In genomic region chr14:76425986-76426530, GRCm38 (mm10) we compare ENCODE assay signal across 21 mouse cellular contexts. TPM values are rescaled to one million over a fixed set of nuclear protein-coding genes. Genes with fewer than 3 reads are reported as not detected.
A peak's percentile ranks its signal among the peaks of the same experiment; 100 is the strongest.
DNase-seq lines count a peak whose midpoint lies in the region; ATAC-seq lines count a peak whose summit lies in the region.
"Had no signal": no experiment of that assay in that cellular context is flagged by ENCODE, and none has a peak within 500 bp of the region (broad histone marks: within the 10 kb centered on the region; RNA-seq: fewer than 3 reads in every experiment).

No protein-coding gene starts in this region.

- no peak for DNase-seq in hindbrain, embryonic 11.5 days (ENCODE audit: low spot score)
- no peak for DNase-seq in neural tube, embryonic 10.5 days (ENCODE audit: extremely low spot score, low spot score)
- peak; percentile 79 for DNase-seq in R1 (ENCODE audit: low read depth, low spot score)
- no peak for DNase-seq in ovary, postnatal 36 days (ENCODE audit: low spot score)
- no peak for DNase-seq in liver, embryonic 11.5 days (ENCODE audit: low spot score)
- DNase-seq: cerebellum, adult 8-10 months; gastrocnemius, postnatal 14 days; heart, adult 18-20 months; kidney, adult 8-10 months; kidney, postnatal 14 days; lung, adult 18-20 months; lung, postnatal 14 days; thymus, adult 18-20 months had no signal

- peaks cover 53% of the 10 kb centered on the region for H3K36me3 ChIP-seq in hindbrain, embryonic 12.5 days
- peaks cover 9% of the 10 kb centered on the region; the same call in 1 of the 2 replicates for H3K36me3 ChIP-seq in hindbrain, embryonic 11.5 days (ENCODE audit: control insufficient read depth, insufficient read depth, low read length)
- peaks cover 54% of the 10 kb centered on the region for H3K36me3 ChIP-seq in neural tube, embryonic 12.5 days
- H3K36me3 ChIP-seq in midbrain, embryonic 16.5 days (ENCODE audit: control insufficient read depth, insufficient read depth, low read length): peaks cover 14% of the 10 kb centered on the region
- H3K36me3 ChIP-seq in liver, embryonic 11.5 days (ENCODE audit: control insufficient read depth, insufficient read depth, low read length): peaks cover 5% of the 10 kb centered on the region; the same call in 1 of the 2 replicates
- H3K36me3 ChIP-seq: G1E had no signal

- peak; percentile 63; the same call in 1 of the 2 replicates for ATAC-seq in hindbrain, embryonic 12.5 days (ENCODE audit: low FRiP score)
- ATAC-seq in hindbrain, embryonic 11.5 days (ENCODE audit: low FRiP score): no peak
- 0 out of 2 replicates have a peak, but pooled peaks have one; percentile 41 for ATAC-seq in neural tube, embryonic 12.5 days (ENCODE audit: low FRiP score, low read depth)
- ATAC-seq in midbrain, embryonic 16.5 days: peak; percentile 33; the same call in 1 of the 2 replicates
- ATAC-seq in liver, embryonic 11.5 days (replicated peaks; ENCODE audit: low FRiP score): no peak

- H3K27me3 ChIP-seq in hindbrain, embryonic 12.5 days: no peaks in the 10 kb centered on the region
- no peaks in the 10 kb centered on the region for H3K27me3 ChIP-seq in hindbrain, embryonic 11.5 days (ENCODE audit: control insufficient read depth, insufficient read depth, low read length)
- no peaks in the 10 kb centered on the region for H3K27me3 ChIP-seq in neural tube, embryonic 12.5 days (replicated peaks)
- no peaks in the 10 kb centered on the region for H3K27me3 ChIP-seq in midbrain, embryonic 16.5 days (ENCODE audit: control insufficient read depth, insufficient read depth, low read depth, low read length)
- H3K27me3 ChIP-seq in liver, embryonic 11.5 days (replicated peaks; ENCODE audit: control insufficient read depth, insufficient read depth, low read length): no peaks in the 10 kb centered on the region
- H3K27me3 ChIP-seq: embryonic facial prominence, embryonic 13.5 days; heart, embryonic 13.5 days had no signal

- WGBS in hindbrain, embryonic 12.5 days: 88% methylated on average over 21 of the region's 21 CpGs
- 93% methylated on average over 21 of the region's 21 CpGs for WGBS in hindbrain, embryonic 11.5 days
- whole genome bisulfite sequencing in neural tube, embryonic 12.5 days: 87% methylated on average over 21 of the region's 21 CpGs
- 85% methylated on average over 21 of the region's 21 CpGs for WGBS in midbrain, embryonic 16.5 days
- WGBS in liver, embryonic 11.5 days: 91% methylated on average over 21 of the region's 21 CpGs

- H3K4me3 ChIP-seq in hindbrain, embryonic 12.5 days: no peak overlapping the region
- H3K4me3 ChIP-seq in hindbrain, embryonic 11.5 days (ENCODE audit: low read depth, low read length): no peak overlapping the region
- H3K4me3 ChIP-seq in neural tube, embryonic 12.5 days: no peak overlapping the region
- H3K4me3 ChIP-seq in midbrain, embryonic 16.5 days (ENCODE audit: low read depth, low read length): no peak overlapping the region
- no peak overlapping the region for H3K4me3 ChIP-seq in liver, embryonic 11.5 days (ENCODE audit: low read depth, low read length)
- H3K4me3 ChIP-seq: embryonic facial prominence, embryonic 13.5 days; heart, embryonic 13.5 days; limb, embryonic 10.5 days; myocyte had no signal

- H3K4me2 ChIP-seq in hindbrain, embryonic 12.5 days (replicated peaks): no peak overlapping the region
- H3K4me2 ChIP-seq in hindbrain, embryonic 11.5 days (replicated peaks; ENCODE audit: low read depth, low read length): no peak overlapping the region
- H3K4me2 ChIP-seq in neural tube, embryonic 12.5 days (replicated peaks): no peak overlapping the region
- H3K4me2 ChIP-seq in midbrain, embryonic 16.5 days (ENCODE audit: low read length): no peak overlapping the region
- H3K4me2 ChIP-seq in liver, embryonic 11.5 days: no peak overlapping the region
- H3K4me2 ChIP-seq: embryonic facial prominence, embryonic 13.5 days; heart, embryonic 13.5 days had no signal

- peaks cover 35% of the 10 kb centered on the region for H3K4me1 ChIP-seq in hindbrain, embryonic 12.5 days
- H3K4me1 ChIP-seq in hindbrain, embryonic 11.5 days (replicated peaks; ENCODE audit: control insufficient read depth, insufficient read depth, low read length): no peaks in the 10 kb centered on the region
- peaks cover 36% of the 10 kb centered on the region for H3K4me1 ChIP-seq in neural tube, embryonic 12.5 days
- peaks cover 43% of the 10 kb centered on the region for H3K4me1 ChIP-seq in midbrain, embryonic 16.5 days (ENCODE audit: control insufficient read depth, insufficient read depth, low read length)
- H3K4me1 ChIP-seq in liver, embryonic 11.5 days (replicated peaks; ENCODE audit: control insufficient read depth, insufficient read depth, low read length): no peaks in the 10 kb centered on the region

- 0 out of 2 replicates have a peak, but pooled peaks cover 11% of the 10 kb centered on the region for H3K9me3 ChIP-seq in hindbrain, embryonic 12.5 days (replicated peaks)
- H3K9me3 ChIP-seq in hindbrain, embryonic 11.5 days (ENCODE audit: control insufficient read depth, low read length): no peaks in the 10 kb centered on the region
- no peaks in the 10 kb centered on the region for H3K9me3 ChIP-seq in neural tube, embryonic 12.5 days
- no peaks in the 10 kb centered on the region for H3K9me3 ChIP-seq in midbrain, embryonic 16.5 days (replicated peaks; ENCODE audit: control insufficient read depth, low read length, poor library complexity, severe bottlenecking)
- H3K9me3 ChIP-seq in liver, embryonic 11.5 days (ENCODE audit: control insufficient read depth, low read length): no peaks in the 10 kb centered on the region
- H3K9me3 ChIP-seq: embryonic facial prominence, embryonic 13.5 days; heart, embryonic 13.5 days; limb, embryonic 10.5 days had no signal

- no peak overlapping the region for H3K9ac ChIP-seq in hindbrain, embryonic 12.5 days
- no peak overlapping the region for H3K9ac ChIP-seq in hindbrain, embryonic 11.5 days (ENCODE audit: low read depth, low read length)
- H3K9ac ChIP-seq in neural tube, embryonic 12.5 days: no peak overlapping the region
- no peak overlapping the region for H3K9ac ChIP-seq in midbrain, embryonic 16.5 days (ENCODE audit: low read depth, low read length)
- no peak overlapping the region for H3K9ac ChIP-seq in liver, embryonic 11.5 days (ENCODE audit: low read depth, low read length)
- H3K9ac ChIP-seq: embryonic facial prominence, embryonic 13.5 days; heart, embryonic 13.5 days had no signal

- 0 out of 2 replicates have a peak overlapping the region, but pooled peaks have one; percentile 23 for H3K27ac ChIP-seq in hindbrain, embryonic 12.5 days
- H3K27ac ChIP-seq in hindbrain, embryonic 11.5 days (ENCODE audit: low read depth, low read length): no peak overlapping the region
- no peak overlapping the region for H3K27ac ChIP-seq in neural tube, embryonic 12.5 days
- no peak overlapping the region for H3K27ac ChIP-seq in midbrain, embryonic 16.5 days (ENCODE audit: low read length)
- H3K27ac ChIP-seq in liver, embryonic 11.5 days (ENCODE audit: low read depth, low read length): no peak overlapping the region
- H3K27ac ChIP-seq: embryonic facial prominence, embryonic 13.5 days; heart, embryonic 13.5 days; limb, embryonic 10.5 days had no signal

RNA-seq across cellular contexts. Expression of gene Tsc22d1, which starts 11.3 kb away (rescaled TPM):
- 458 and 517 TPM in 2 replicates for polyA plus RNA-seq in hindbrain, embryonic 12.5 days (2016; fragmentation: Nextera tagmentation; extraction: Ambion mirVana)
- polyA plus RNA-seq in hindbrain, embryonic 11.5 days (2014; fragmentation: Nextera tagmentation; extraction: Ambion mirVana): 542 and 547 TPM in 2 replicates
- polyA plus RNA-seq in neural tube, embryonic 12.5 days (2016; fragmentation: Nextera tagmentation; extraction: Ambion mirVana): 589 and 719 TPM in 2 replicates
- polyA plus RNA-seq in midbrain, embryonic 16.5 days (2015; fragmentation: Nextera tagmentation; extraction: Ambion mirVana): 738 and 762 TPM in 2 replicates
- 296 TPM in 2 replicates for polyA plus RNA-seq in liver, embryonic 11.5 days (2014; fragmentation: Nextera tagmentation; extraction: Ambion mirVana)

Comparison
In these comparisons a context has a peak if more than half of its experiments do, and no peak if none do; other contexts are left out.
1. ATAC-seq: peak in hindbrain, embryonic 12.5 days (single experiment), neural tube, embryonic 12.5 days (single experiment) and midbrain, embryonic 16.5 days (single experiment); none in hindbrain, embryonic 11.5 days (single experiment) and liver, embryonic 11.5 days (single experiment).